Mouse (Mus musculus): Measurements from ENCODE around the gene Hoxa11.

Hoxa11 gene

DNA sequence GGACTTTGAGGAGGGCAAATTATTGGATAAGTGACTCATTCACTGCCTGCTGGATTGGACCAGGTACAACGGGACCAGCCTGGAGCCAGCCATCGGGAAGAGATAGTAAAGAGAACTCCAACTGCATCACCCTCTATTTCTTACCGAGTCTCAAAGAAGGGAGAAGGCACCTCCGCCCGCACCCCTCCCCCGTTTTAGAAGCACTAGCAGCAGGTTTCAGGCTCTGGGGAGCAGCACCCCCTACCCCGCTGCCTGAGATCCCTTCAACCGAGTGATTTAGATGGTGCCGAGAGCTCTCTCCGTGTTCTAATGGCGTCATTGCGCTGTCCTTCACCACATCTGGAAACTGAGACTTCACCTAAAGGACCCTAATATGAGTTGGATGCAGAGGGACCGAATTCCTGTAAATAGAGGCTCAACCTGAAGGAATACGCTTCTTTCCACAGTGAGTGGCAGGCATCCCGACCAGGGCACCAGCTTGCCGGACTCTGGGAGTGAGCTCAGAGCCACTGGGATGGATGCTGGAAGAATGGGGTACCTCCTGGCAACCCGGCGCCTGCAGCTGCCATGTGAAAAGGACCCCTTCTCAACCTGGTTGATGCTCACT is 19.8 kb upstream of the Hoxa11 start:
- no peak for DNase-seq (ENCODE audit: low spot score)

DNA sequence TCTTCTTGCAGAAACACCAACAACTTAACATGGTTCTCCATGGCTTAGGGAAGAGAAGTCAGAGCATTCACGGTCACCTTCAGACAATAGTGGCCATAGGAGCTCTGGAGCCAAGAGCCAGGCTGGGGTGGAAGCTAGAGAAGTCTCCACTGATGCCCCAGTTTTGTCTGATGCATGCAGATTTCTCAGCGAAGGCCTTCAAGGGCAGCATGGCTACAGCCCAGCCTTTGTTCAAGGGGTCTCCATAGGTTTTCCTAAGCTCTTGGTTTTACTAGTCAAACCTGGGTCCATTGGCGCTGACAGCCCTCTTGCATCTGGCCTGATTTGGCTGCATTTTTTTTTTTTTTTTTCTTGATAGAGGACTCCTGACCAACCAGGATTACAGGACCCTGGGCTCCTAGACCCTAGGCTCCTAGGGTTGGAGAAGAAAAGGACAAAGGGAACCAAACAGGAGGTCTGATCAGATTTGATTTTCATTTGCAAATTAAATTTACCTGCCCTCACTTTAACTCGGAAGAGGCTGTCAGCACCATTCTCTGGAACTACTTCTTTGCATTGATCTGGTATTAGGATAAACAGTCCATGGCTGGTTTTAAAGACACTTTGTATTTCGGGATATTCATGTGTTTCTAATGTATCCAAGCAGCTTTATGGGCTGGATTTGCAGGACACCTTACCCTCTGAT is 18.6 kb upstream of the Hoxa11 start:
- no peak for DNase-seq (ENCODE audit: low spot score)

DNA sequence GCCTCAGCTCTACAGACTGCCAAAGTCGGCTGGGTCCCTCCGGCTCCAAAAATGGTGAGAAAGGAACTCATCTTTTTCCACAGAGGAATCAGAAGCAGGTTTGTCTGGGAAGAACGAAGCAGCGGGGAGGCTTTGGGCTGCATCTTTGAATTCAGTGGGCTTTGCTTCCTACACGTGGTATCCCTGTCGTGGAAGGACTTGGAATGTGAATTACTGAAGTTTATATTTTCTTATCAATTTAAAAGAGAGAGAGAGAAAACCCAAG is 17.6 kb upstream of the Hoxa11 start:
- DNase-seq (ENCODE audit: low spot score) = no peak

DNA sequence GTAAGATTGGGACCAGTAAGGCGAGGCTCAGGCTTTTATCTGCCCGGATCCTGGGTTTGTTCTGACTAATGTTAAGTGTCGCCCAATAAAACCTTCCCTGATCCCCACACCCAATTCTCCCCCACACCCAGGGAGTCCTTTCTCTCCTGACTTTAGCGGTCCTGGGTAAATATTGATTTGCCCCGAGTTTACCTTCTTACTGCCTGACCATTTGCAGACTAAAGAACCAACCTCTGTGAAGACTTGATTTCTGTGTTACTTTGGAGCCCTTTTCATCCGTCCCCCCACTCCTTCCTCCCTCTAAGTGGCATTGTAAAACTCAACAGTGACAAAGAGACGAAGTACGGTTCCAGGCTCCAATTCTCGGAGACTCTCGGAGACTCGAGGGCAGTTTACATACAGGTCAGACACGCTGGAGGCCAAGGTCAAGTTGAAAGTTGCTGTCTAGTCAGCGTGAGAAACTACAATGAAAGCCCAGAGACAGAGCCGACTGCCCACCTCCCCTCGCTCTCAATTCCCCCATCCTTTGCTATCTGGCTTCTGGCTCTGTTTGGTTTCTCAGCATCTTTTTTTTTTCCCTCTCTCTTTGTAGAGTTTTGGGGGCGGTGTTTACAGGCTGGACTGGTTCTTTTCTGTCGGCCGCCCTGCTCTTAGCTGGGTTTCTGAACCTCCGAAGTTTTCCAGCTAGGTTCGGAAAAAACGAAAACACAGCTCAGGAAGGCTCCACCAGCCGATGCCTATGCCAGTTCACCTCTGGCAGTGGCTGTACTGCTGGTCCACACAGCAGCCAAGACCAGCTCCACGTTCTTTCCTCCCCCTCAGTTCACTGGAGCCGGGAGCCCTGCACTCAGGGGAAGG is 17.1 kb upstream of the Hoxa11 start:
- DNase-seq (ENCODE audit: low spot score) = no peak

DNA sequence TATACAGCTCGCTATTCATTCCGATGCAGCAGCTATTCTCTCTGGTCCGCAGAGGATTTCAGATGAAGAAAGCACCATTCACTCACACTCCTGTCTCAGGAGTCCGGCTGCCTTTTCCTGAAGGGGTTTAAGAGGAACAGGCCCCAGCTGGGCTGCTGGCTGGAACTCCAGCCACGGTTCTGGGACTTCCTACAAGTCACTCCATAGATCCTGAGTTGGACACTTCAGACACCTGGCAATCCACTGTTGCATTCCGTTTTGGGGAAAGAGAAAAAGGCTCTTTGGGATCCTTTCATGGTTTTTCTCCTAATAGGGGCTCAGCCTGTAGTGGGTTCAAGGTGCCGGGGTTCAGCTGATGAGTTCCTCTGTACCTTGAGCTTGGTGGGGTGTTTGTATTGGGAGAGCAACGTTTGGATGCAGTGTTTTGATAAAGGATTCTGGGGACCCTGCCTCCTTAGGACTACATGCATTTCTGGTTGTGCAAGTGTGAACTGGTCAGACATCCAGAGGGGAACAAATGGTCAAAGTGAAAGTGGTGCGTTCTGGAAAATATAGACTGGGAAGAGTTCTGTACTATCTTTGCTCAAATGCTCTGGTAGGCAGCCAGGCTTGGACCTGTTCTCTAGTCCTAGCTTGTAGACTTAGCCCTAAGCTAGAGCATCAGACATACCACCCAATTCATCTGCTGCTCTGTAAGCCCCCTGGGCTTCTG is 16.3 kb upstream of the Hoxa11 start:
- DNase-seq (ENCODE audit: low spot score) = no peak

DNA sequence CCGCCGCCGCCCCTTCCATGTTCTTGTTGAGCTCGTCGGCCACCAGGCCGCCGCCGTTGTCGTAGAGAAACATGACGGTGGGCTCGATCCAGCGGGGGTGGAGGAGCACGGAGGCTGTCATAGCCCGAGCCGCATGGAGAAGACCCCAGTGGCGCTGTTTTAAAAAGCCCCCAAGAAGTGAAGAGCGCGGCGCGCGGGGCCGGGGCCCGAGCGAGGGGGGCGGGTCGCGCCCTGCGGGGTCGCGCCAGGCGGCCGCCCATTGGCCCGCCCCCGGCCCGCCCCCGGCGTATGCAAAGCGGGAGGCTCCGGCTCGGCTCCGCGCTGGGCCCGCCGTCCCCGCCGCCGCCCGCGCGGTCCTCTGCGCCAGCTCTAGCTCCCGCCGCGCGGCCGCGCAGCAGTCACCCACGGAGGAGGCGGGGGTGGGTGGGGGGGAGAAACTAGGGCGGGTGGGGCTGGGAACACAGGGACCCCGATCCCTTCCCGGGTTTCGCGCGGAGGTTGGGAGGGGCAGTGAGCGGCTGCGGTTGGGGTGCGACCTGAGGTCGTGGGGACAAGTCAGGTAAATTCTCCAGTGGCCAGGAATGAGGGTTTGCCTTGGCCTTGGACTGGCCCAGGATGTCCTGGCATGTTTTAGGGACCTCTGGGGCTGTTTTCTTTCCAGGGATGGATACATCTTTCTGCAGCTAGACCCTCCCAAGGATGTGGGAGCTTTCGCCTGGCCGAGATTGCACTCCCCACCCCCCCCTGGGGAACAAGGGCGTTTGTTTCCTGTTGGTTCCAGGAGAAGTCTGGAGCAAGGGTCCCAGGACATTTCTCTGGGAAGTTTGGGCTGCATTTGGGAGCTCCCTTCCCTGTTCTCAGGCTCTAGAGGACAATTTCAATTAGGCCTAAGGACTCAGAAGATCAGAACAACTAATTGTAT is 15.3 kb upstream of the Hoxa11 start, which contains the start of gene Hoxa13:
TSS of gene Hoxa13 (minus strand) at position 227 of the 922 bp plus-strand sequence.
- no peak for DNase-seq (ENCODE audit: low spot score)

DNA sequence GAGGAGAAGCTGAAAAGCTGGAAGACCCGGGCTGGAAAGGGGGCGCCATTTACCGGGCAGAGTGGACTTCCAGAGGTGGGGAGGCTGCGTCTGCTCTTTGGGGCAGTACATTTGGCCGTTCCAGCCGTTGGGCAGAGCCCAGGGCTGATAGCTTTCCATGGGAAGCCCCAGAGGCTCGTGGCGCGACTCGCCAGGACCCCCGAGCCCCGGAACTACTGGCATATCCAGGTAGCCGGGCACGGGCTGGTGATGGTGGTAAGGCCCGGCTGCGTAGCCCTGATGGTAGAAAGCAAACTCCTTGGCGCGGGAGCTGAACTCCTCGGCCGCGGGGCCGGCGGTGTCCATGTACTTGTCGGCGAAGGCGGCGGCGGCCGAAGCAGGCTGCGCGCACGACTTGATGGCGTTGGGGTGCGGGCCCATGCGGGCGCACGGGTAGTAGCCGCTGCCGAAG is 14.2 kb upstream of the Hoxa11 start:
- DNase-seq (ENCODE audit: low spot score) = no peak

DNA sequence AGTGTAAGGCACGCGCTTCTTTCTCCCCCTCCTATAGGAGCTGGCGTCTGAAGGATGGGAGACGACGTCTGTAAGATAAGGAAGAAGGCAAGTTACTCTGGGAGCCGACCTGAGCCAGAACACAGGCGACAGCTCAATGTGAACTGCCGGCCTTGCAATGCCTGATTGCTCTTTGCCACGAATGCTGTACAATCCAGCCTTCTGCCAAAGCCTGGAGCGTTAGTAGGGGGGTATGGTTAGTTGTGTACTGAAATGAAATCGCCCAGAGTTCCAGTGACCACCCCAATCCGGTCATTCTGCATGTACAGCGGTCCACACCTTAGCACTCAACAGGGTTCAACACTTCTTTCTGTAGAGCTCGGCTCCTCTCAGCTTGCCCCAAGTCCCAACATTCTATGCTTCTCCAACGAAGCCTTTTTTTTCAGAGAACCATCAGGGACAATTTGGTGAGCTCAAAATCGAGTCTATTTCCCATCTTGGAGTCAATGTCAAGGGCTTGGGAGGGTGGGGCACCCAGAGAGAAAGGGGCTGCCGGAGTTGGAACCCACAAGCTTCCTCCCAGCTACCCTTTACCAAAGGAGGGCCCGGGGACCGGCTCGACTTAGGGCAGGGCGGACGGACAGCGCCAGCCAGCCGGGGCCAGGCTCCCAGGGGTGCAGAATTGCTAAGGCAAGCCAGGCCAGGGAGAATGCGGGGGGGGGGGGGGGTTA is 13.6 kb upstream of the Hoxa11 start:
- DNase-seq (ENCODE audit: low spot score) = no peak

DNA sequence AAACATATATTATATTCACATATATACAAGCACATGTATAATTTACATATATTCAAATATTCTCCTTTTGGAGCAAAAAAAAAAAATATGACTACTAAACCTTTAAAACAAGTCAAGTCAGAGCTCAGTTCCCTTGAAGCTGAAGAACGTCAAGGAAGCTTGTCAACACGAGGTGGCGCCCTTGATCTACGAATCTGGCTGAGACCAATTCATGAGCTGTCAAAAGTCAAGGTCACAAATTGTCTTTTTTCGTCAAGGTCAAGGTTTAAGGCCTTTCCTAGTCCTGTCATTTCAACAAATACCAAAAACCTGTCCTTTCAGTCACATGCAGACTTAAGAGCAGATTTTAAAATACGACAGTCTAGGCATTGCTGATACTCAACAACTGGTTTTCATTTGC is 11.3 kb upstream of the Hoxa11 start:
- no peak for DNase-seq (ENCODE audit: low spot score)

DNA sequence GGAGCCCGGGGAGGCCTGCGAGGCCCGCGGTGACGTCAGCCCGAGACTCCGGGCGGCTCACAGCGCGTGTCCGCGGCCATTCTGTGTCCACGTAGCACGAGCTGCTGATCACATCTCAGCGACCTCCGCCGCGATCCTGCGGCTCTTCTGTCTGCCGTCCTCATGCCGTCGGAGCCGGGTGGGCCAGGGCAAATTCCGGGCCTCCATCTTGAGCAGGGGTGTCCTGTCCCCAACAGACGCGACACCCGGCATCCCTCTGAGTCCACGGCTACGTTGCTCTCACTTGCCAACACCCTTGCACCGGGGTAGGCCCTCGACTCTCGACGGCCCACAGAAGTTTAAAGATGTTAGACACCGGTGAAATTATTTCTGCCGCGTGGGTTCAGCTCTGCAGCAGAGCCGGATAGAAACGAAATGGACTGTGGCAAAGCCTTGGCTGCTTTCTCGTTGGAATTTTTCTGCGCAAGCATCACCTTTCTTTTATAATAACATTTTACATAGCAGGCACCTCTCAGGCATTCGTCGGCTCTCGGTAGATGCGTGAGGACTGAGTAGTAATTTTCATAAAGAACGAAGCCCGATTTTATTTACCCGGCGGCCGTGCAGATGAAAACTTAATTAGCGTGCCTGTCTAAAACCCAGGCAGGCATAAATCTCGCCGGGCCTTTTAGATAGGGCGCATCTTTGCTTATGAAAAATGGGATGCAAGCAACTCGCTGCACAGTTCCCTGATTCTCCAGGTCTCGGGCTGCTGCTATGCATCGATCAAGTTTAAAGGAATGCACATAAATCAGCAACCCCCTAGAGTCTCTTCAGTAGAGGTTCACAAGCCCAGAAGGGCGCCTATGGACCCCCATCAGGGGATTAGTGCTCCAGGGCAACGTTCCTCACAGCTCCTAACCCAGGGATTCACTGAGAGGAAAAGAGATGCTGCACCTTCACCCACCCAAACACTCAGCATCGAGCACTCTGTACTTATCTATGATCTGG is 8.2 kb upstream of the Hoxa11 start:
- DNase-seq (ENCODE audit: low spot score) = no peak

DNA sequence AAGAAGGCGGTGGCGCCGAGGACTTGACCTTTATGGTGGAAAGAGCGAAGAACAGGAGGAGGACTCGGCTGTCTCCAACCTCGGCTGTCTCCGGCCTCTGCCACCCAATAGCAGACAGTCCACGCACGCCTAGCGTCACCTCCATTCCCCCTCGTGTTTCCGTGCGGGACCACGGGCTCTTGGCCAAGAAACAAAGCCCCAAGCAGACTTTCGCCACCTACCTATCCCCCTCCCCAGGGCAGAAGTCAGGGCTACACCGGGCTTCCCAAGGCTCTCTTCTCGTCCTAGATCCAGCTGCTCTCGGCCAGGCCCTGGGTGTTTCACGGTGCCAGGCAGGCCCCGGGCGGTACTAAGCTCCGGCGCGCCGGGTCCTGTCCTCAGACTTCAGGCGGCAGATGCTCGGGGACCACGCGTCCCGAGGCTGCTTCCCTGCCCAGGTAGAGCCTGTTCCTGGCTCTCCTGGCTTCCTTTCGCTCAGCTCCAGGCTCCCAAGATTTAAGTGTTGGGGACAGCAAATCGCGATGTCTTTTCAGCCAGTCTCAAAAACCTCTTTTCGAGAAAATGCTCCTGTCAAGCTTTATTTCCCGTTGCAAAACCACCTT is 7.3 kb upstream of the Hoxa11 start:
- no peak for DNase-seq (ENCODE audit: low spot score)

DNA sequence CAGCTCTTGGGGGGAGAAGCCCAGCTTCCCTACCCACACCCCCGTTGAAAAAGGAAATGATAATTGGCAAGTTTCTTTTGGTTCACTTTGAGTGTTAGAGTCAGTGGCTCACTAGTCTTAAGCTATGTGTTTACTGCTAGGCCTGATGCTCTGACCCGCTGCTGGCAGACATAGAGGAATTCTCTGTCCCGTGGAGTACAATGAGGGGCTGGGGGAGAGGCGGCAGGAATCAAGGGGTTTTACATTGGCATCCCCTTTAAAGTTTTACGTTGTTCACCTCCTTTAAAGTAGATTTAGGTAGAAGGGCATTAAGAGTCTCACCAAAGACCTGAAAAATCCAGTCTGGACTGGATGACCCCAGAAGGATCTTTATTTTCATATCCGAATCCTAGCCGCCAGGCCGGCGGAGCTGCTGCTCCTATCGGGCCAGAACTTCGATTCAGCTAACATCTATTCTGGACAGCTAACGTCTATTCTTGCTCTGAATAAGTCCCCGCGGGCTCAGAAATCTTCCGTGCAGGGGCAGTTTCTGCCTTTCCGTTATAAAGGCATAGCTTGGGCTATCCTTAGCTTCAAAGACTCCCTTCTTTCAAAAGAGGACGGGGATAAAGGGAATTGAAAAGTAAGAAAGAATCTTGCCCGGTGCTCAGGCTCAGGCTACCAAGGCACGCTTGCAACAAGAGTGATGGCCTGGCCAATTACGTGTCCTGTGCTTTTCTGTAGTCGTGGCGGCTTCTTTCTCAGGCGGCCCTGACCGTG is 6.6 kb upstream of the Hoxa11 start:
- DNase-seq (ENCODE audit: low spot score) = no peak

DNA sequence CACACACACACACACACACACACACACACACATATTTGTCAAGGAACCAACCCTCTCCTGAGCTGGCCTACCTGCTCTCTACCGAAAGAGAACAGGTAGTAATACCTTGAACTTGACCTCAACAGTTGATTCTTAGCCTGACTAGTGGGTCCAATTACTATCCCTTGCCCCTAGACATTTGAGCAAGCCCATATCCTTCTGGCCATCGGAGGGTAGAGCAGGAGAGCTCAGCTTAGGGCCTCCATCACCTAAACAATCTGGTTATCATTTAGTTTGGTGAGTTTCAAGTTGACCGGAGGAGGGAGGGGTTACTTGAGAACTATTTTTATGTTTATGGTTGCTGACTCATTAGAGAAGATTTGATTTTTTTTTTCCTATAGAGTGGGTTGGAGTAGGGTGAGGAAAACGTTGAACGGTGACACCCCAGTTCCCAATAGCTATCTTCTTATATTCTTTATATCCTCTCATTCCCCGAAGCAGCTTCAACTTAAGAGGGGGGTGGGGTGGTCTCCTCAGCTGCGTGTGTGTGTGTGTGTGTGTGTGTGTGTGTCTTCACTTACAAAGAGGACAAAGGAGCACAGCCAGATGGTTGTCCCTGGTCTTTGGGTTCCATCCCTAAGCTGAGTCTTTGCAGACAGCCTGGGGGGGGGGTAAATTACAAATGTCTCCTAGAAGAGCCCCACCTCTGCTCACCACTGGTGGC is 5.7 kb upstream of the Hoxa11 start:
- no peak for DNase-seq (ENCODE audit: low spot score)

DNA sequence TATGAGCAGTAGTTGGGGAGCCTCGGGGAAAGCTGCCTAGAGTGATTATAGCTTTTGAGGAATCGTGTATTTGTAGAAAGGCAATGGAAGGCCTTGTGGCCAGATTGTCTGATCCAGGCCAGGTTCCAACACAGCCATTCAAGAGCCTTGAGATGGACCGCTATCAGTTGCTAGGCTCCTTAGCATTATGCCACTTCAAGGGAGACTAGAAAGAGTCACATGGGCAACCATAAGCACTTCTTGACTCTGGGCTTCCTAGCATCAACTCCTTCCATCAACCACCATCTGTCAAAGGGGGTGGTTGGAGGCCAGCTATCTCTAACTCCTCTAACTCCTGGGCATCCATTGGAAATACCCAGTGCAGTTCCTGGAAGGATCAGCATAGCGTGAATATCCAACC is 4.2 kb upstream of the Hoxa11 start:
- no peak for DNase-seq (ENCODE audit: low spot score)

DNA sequence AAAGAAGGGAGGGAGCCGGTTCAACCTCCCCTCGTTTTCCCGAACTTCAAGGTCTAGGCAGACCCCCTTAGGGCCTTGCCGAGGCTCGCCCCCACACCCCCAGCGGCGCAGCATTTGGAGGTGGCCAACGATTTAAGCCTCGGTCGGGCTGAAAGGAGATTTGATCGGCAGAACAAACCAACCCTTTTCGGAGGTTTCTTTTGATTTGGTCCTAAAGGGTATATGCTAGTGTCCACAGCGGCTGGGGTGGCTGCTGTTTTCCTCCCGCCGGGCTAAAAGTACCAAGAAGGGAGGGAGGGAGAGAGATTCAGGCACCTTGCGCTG is 3.8 kb upstream of the Hoxa11 start:
- no peak for DNase-seq (ENCODE audit: low spot score)

DNA sequence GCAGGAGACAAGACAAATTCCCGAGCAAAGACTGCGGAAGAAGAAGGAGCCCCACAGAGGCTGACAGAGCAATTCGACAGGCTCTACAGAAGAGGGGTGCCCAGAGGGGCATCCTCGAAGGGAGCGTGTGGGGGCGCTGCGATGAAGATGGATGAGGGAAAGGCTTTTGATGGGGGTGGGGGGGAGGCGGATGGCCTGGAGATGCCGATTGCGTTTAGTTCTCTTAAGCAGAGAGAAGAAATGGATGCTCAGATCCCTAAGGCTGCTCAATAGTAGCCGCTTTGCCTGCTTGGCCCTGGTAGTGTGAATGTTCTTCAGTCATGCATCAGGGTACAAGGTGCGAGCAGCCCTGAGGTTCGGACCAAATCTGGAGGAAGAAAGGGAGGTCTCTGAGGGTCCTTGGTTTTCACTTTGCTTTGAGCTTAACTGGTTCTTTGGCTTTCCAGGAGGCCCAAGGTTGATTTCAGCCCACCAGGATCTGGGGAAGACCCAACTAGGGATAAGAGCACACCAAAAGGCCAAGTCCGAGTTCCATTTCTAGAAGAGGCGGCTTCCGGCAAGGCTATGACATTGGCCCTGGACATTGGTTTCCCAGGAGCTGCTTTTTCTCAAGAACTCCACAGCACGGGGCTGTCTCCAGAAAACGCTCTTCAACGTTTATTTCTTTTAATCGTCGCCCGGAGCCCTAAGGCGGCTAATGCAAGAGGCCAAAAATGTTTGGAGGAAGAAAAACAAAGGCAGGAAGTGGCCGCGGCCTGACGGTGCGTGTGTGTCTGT is 3.2 kb upstream of the Hoxa11 start:
- DNase-seq (ENCODE audit: low spot score) = no peak

All from ovary, adult 18-20 months (tissue).